Mouse (Mus musculus): Measurements from ENCODE around the gene Map4. TPM values are rescaled to one million over a fixed set of nuclear protein-coding genes. Genes with fewer than 3 reads are reported as not detected.

The Map4 gene
- polyA plus RNA-seq, 1 experiment from 2014 or later, result 144 TPM

GRCm38 (mm10) chr9:110084201-110084964 lies 153.1 kb downstream of the Map4 start:
- Histone ChIP-seq H3K27me3 (replicated peaks; ENCODE audit: control insufficient read depth, insufficient read depth, low read length) (no peaks in the 10 kb centered on the region), H3K9me3 (ENCODE audit: control insufficient read depth, low read length) (no peaks in the 10 kb centered on the region), H3K9ac (replicated peaks; ENCODE audit: low read depth, low read length) (no peak overlapping the region), H3K4me1 (replicated peaks; ENCODE audit: control insufficient read depth, insufficient read depth, low read length) (no peaks in the 10 kb centered on the region), H3K4me3 (replicated peaks; ENCODE audit: low read length) (no peak overlapping the region), H3K36me3 (ENCODE audit: control insufficient read depth, insufficient read depth) (peaks cover 65% of the 10 kb centered on the region), H3K27ac (ENCODE audit: low read length) (no peak overlapping the region), H3K4me2 (ENCODE audit: low read length) (no peak overlapping the region)
- 91% methylated on average over 25 of the region's 25 CpGs for WGBS
- no peak for ATAC-seq

DNA sequence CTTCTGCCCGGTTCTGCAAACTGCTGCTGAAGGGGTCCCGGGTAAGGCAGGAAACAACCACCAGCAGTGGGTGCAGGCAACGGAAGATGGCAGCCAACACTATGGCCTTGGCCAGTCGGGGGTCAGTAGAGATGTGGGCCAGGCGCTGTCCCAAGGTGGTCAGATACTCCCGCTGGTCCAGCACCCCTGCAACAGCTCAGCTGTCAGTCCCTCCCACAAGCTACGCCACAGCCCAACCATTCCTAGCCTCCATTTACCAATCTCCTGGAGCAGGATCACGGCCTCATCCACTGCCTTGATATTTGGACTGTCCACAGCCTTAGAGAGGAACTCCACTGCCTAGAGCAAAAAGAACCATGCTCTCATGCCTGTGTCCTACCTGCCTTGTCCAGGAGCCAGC lies 154.4 kb downstream of the Map4 start:
- WGBS, result 97% methylated on average over 8 of the region's 8 CpGs
- H3K9ac ChIP-seq (replicated peaks; ENCODE audit: low read depth, low read length), result no peak overlapping the region
- ATAC-seq, result no peak

DNA sequence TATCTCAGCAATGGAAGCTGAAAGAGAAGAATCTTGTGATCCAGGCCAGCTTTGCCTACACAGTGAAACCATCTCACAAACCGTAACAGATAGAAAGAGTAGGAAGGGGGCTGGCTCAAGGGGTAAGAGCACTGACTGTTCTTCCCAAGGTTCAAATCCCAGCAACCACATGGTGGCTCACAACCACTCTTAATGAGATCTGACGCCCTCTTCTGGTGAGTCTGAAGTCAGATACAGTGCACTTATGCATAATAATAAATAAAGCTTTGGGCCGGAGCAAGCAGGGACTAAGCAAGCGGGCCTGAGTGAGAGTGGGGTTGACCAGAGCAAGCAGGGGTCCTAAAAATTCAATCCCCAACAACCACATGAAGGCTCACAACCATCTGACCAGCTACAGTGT lies 162.0 kb downstream of the Map4 start:
- WGBS, result 83% methylated on average over 4 of the region's 4 CpGs
- no peaks in the 10 kb centered on the region for H3K4me1 ChIP-seq (replicated peaks; ENCODE audit: control insufficient read depth, insufficient read depth, low read length)
- H3K9ac ChIP-seq (replicated peaks; ENCODE audit: low read depth, low read length), result no peak overlapping the region
- no peaks in the 10 kb centered on the region for H3K27me3 ChIP-seq (replicated peaks; ENCODE audit: control insufficient read depth, insufficient read depth, low read length)
- no peak for ATAC-seq
- no peak overlapping the region for H3K4me2 ChIP-seq (ENCODE audit: low read length)
- no peaks in the 10 kb centered on the region for H3K9me3 ChIP-seq (ENCODE audit: control insufficient read depth, low read length)
- H3K36me3 ChIP-seq (ENCODE audit: control insufficient read depth, insufficient read depth), result peaks cover 65% of the 10 kb centered on the region
- H3K4me3 ChIP-seq (replicated peaks; ENCODE audit: low read length), result no peak overlapping the region
- no peak overlapping the region for H3K27ac ChIP-seq (ENCODE audit: low read length)

More for the DNA sequence above, 154.4 kb downstream of the Map4 start:
- H3K4me1 ChIP-seq (replicated peaks; ENCODE audit: control insufficient read depth, insufficient read depth, low read length), result no peaks in the 10 kb centered on the region
- H3K4me2 ChIP-seq (ENCODE audit: low read length), result no peak overlapping the region
- no peak overlapping the region for H3K4me3 ChIP-seq (replicated peaks; ENCODE audit: low read length)
- no peaks in the 10 kb centered on the region for H3K9me3 ChIP-seq (ENCODE audit: control insufficient read depth, low read length)
- no peaks in the 10 kb centered on the region for H3K27me3 ChIP-seq (replicated peaks; ENCODE audit: control insufficient read depth, insufficient read depth, low read length)
- H3K36me3 ChIP-seq (ENCODE audit: control insufficient read depth, insufficient read depth), result peaks cover 71% of the 10 kb centered on the region
- H3K27ac ChIP-seq (ENCODE audit: low read length), result no peak overlapping the region

DNA sequence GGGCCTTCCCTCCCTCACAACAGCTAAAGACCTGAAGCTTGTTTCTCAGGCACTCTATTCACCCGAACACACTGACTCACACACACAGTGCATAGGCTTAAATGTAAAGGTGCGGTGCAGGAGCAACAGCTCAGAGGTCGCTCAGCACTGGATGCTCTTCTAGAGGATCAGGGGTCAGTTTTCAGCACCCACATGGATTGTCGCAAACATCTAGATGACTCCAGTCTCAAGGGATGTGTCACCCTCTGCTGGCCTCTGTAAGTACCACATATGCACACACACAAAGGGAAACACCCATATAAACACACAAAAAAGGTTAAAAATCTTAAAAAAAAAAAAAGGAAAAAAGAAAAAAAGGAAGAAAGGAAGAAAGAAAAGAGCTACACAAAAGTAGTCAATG lies 163.5 kb downstream of the Map4 start:
- no peaks in the 10 kb centered on the region for H3K27me3 ChIP-seq (replicated peaks; ENCODE audit: control insufficient read depth, insufficient read depth, low read length)
- H3K27ac ChIP-seq (ENCODE audit: low read length), result no peak overlapping the region
- no peaks in the 10 kb centered on the region for H3K9me3 ChIP-seq (ENCODE audit: control insufficient read depth, low read length)
- H3K9ac ChIP-seq (replicated peaks; ENCODE audit: low read depth, low read length), result no peak overlapping the region
- 98% methylated on average over 4 of the region's 4 CpGs for WGBS
- H3K4me1 ChIP-seq (replicated peaks; ENCODE audit: control insufficient read depth, insufficient read depth, low read length), result no peaks in the 10 kb centered on the region
- no peak overlapping the region for H3K4me3 ChIP-seq (replicated peaks; ENCODE audit: low read length)
- peaks cover 54% of the 10 kb centered on the region for H3K36me3 ChIP-seq (ENCODE audit: control insufficient read depth, insufficient read depth)
- no peak overlapping the region for H3K4me2 ChIP-seq (ENCODE audit: low read length)
- no peak for ATAC-seq

- ATAC-seq, result no peak
- no peaks in the 10 kb centered on the region for H3K9me3 ChIP-seq (ENCODE audit: control insufficient read depth, low read length)
- H3K27ac ChIP-seq (ENCODE audit: low read length), result no peak overlapping the region
- peaks cover 9% of the 10 kb centered on the region for H3K4me1 ChIP-seq (replicated peaks; ENCODE audit: control insufficient read depth, insufficient read depth, low read length)
- 83% methylated on average over 3 of the region's 3 CpGs for WGBS
- H3K27me3 ChIP-seq (replicated peaks; ENCODE audit: control insufficient read depth, insufficient read depth, low read length), result no peaks in the 10 kb centered on the region
- H3K4me3 ChIP-seq (replicated peaks; ENCODE audit: low read length), result no peak overlapping the region
- H3K36me3 ChIP-seq (ENCODE audit: control insufficient read depth, insufficient read depth), result peaks cover 26% of the 10 kb centered on the region
- H3K9ac ChIP-seq (replicated peaks; ENCODE audit: low read depth, low read length), result no peak overlapping the region
- H3K4me2 ChIP-seq (ENCODE audit: low read length), result no peak overlapping the region
Measured at GRCm38 (mm10) chr9:110097791-110098190, 166.5 kb downstream of the Map4 start.

GRCm38 (mm10) chr9:110100627-110101600 lies 169.7 kb downstream of the Map4 start:
- H3K4me3 ChIP-seq (replicated peaks; ENCODE audit: low read length), result peak overlapping the region; percentile 97
- H3K27me3 ChIP-seq (replicated peaks; ENCODE audit: control insufficient read depth, insufficient read depth, low read length), result no peaks in the 10 kb centered on the region
- peaks cover 9% of the 10 kb centered on the region for H3K4me1 ChIP-seq (replicated peaks; ENCODE audit: control insufficient read depth, insufficient read depth, low read length)
- H3K4me2 ChIP-seq (ENCODE audit: low read length), result peak overlapping the region; percentile 82
- 3% methylated on average over 41 of the region's 41 CpGs for WGBS
- peak overlapping the region; percentile 35; the same call in 1 of the 2 replicates for H3K27ac ChIP-seq (ENCODE audit: low read length)
- H3K9me3 ChIP-seq (ENCODE audit: control insufficient read depth, low read length), result no peaks in the 10 kb centered on the region
- ATAC-seq, result peak; percentile 97
- peak overlapping the region; percentile 73 for H3K9ac ChIP-seq (replicated peaks; ENCODE audit: low read depth, low read length)
- peaks cover 30% of the 10 kb centered on the region for H3K36me3 ChIP-seq (ENCODE audit: control insufficient read depth, insufficient read depth)

- Histone ChIP-seq H3K27ac (ENCODE audit: low read length) (peak overlapping the region; percentile 94), H3K4me2 (ENCODE audit: low read length) (peak overlapping the region; percentile 63), H3K4me3 (replicated peaks; ENCODE audit: low read length) (peak overlapping the region; percentile 96), H3K27me3 (replicated peaks; ENCODE audit: control insufficient read depth, insufficient read depth, low read length) (no peaks in the 10 kb centered on the region), H3K36me3 (ENCODE audit: control insufficient read depth, insufficient read depth) (peaks cover 15% of the 10 kb centered on the region), H3K9ac (replicated peaks; ENCODE audit: low read depth, low read length) (peak overlapping the region; percentile 97), H3K4me1 (replicated peaks; ENCODE audit: control insufficient read depth, insufficient read depth, low read length) (peaks cover 18% of the 10 kb centered on the region), H3K9me3 (ENCODE audit: control insufficient read depth, low read length) (no peaks in the 10 kb centered on the region)
- WGBS, result 4% methylated on average over 10 of the region's 10 CpGs
- ATAC-seq, result no peak
Measured at GRCm38 (mm10) chr9:110116353-110116976, 185.2 kb downstream of the Map4 start.

- Histone ChIP-seq H3K9me3 (ENCODE audit: control insufficient read depth, low read length) (no peaks in the 10 kb centered on the region), H3K4me2 (ENCODE audit: low read length) (peak within 1 kb of the TSS; percentile 88), H3K27me3 (replicated peaks; ENCODE audit: control insufficient read depth, insufficient read depth, low read length) (no peaks in the 10 kb centered on the region), H3K36me3 (ENCODE audit: control insufficient read depth, insufficient read depth) (peaks cover 10% of the 10 kb centered on the region), H3K27ac (ENCODE audit: low read length) (peak within 1 kb of the TSS; percentile 94), H3K9ac (replicated peaks; ENCODE audit: low read depth, low read length) (peak within 1 kb of the TSS; percentile 97), H3K4me3 (replicated peaks; ENCODE audit: low read length) (peak within 1 kb of the TSS; percentile 96), H3K4me1 (replicated peaks; ENCODE audit: control insufficient read depth, insufficient read depth, low read length) (peaks cover 18% of the 10 kb centered on the region)
- under 1% methylated on average over 78 of the region's 79 CpGs for WGBS
- ATAC-seq, result peak; percentile 98
Measured at GRCm38 (mm10) chr9:110116977-110117778, 185.9 kb downstream of the Map4 start, which contains the start of gene Smarcc1. TSS of gene Smarcc1 (plus strand) at chr9:110117708.
